ENCODE assay signal across 8 mouse cellular contexts in genomic region chr10:75444111-75444826, GRCm38 (mm10). TPM values are rescaled to one million over a fixed set of nuclear protein-coding genes. Genes with fewer than 3 reads are reported as not detected.
DNase-seq lines count a peak whose midpoint lies in the region; ATAC-seq lines count a peak whose summit lies in the region.

No protein-coding gene starts in this region.

- H3K27ac ChIP-seq in hindbrain, embryonic 16.5 days (ENCODE audit: low read depth, low read length), result no peak overlapping the region

- no peaks in the 10 kb centered on the region for H3K36me3 ChIP-seq in megakaryocyte, embryonic 14.5 days (replicated peaks; ENCODE audit: low read length)
- no peaks in the 10 kb centered on the region for H3K36me3 ChIP-seq in hindbrain, embryonic 16.5 days (ENCODE audit: control insufficient read depth, insufficient read depth, low read length)

- H3K4me3 ChIP-seq in megakaryocyte, embryonic 14.5 days (replicated peaks), result peak overlapping the region; percentile 50
- no peak overlapping the region for H3K4me3 ChIP-seq in hindbrain, embryonic 16.5 days (ENCODE audit: low read length)

- H3K9ac ChIP-seq in hindbrain, embryonic 16.5 days (ENCODE audit: low read depth, low read length), result no peak overlapping the region

- peaks cover 40% of the 10 kb centered on the region for H3K27me3 ChIP-seq in megakaryocyte, embryonic 14.5 days (replicated peaks)
- H3K27me3 ChIP-seq in hindbrain, embryonic 16.5 days (replicated peaks; ENCODE audit: control insufficient read depth, insufficient read depth, low read length), result no peaks in the 10 kb centered on the region

- H3K4me1 ChIP-seq in megakaryocyte, embryonic 14.5 days, result peaks cover 63% of the 10 kb centered on the region
- H3K4me1 ChIP-seq in hindbrain, embryonic 16.5 days (ENCODE audit: control insufficient read depth, insufficient read depth, low read depth, low read length), result peaks cover 6% of the 10 kb centered on the region; the same call in 1 of the 2 replicates

- DNase-seq in gastrocnemius, postnatal 10 days, result peak; percentile 30
- DNase-seq in gastrocnemius, postnatal 25 days, result no peak
- DNase-seq in retina, postnatal 1 day, result peak; percentile 90
- DNase-seq in c-Kit-positive CD71-positive TER-119-positive erythroid progenitor cells, embryonic 14.5 days (ENCODE audit: low spot score), result no peak
- DNase-seq in adrenal gland, adult 2 months, result no peak

- WGBS in hindbrain, embryonic 16.5 days, result 77% methylated on average over 19 of the region's 19 CpGs

- no peak for ATAC-seq in megakaryocyte, adult 5-6 weeks (ENCODE audit: poor library complexity, severe bottlenecking)
- ATAC-seq in hindbrain, embryonic 16.5 days, result peak; percentile 63; the same call in 1 of the 2 replicates

- H3K9me3 ChIP-seq in megakaryocyte, embryonic 14.5 days, result no peaks in the 10 kb centered on the region
- H3K9me3 ChIP-seq in hindbrain, embryonic 16.5 days (ENCODE audit: control insufficient read depth, low read length), result no peaks in the 10 kb centered on the region

- no peak overlapping the region for H3K4me2 ChIP-seq in hindbrain, embryonic 16.5 days (ENCODE audit: low read length)

RNA-seq across cellular contexts. Expression of gene Upb1, which starts 43.4 kb away (rescaled TPM):
- under 1 TPM; 0.20 to 0.21 TPM for total RNA-seq in gastrocnemius, postnatal 10 days (2021)
- not detected for total RNA-seq in gastrocnemius, postnatal 25 days (2021)
- not detected in 2 replicates for polyA plus RNA-seq in megakaryocyte, embryonic 14.5 days (2012; ENCODE audit: insufficient read depth, low replicate concordance)
- 14.7 and 18.1 TPM in 2 replicates for total RNA-seq in megakaryocyte, adult 5-6 weeks (2015)
- total RNA-seq in megakaryocyte, adult 5-6 weeks (2017), result 31.7 and 33.3 TPM in 2 replicates
- polyA plus RNA-seq in hindbrain, embryonic 16.5 days (2015; fragmentation: Nextera tagmentation; extraction: Ambion mirVana), result 0.36 and 0.39 TPM in 2 replicates
- total RNA-seq in adrenal gland, adult 2 months (2021), result 1 to 10 TPM in 1 of 2 experiments, under 1 TPM in 1; 0.72 to 2.2 TPM
- polyA plus RNA-seq in adrenal gland, adult 2 months (2012; rRNA removed), result 0.20 and 0.50 TPM in 2 replicates

Comparison
In these comparisons a context has a peak if more than half of its experiments do, and no peak if none do; other contexts are left out.
1. DNase-seq: peak in gastrocnemius, postnatal 10 days (single experiment) and retina, postnatal 1 day (single experiment); none in gastrocnemius, postnatal 25 days (single experiment), c-Kit-positive CD71-positive TER-119-positive erythroid progenitor cells, embryonic 14.5 days (single experiment) and adrenal gland, adult 2 months (single experiment).
2. RNA of gene Upb1, which starts 43.4 kb away (total RNA-seq): 14.7 to 33.3 TPM in megakaryocyte, adult 5-6 weeks; 0.72 to 2.2 TPM in adrenal gland, adult 2 months, not detected in gastrocnemius, postnatal 25 days and 0.20 to 0.21 TPM in gastrocnemius, postnatal 10 days; every median in the first group is over 4 times any median in the second.